Mouse (Mus musculus) heart, postnatal 0 days (tissue): ENCODE measurements at regions not wholly inside any gene's neighbourhood (a gene's known extent, or its start where the extent isn't known, plus 50 kb on each side); places are given as distances from the start of the nearest gene placed in this dataset.

ENCODE experiments used
- CTCF ChIP-seq: IDR thresholded peaks from 2 replicates; pipeline ENCODE4 v1.5.1; 2016; ENCODE audit warnings: antibody characterized with exemption, control low read depth, low read depth
- EP300 ChIP-seq: IDR thresholded peaks from 2 replicates; pipeline ENCODE4 v1.6.1; 2016; ENCODE audit warnings: antibody characterized with exemption, low read depth

GRCm38 (mm10) chr1:42387919-42388684, 307.5 kb upstream of the Pou3f3 start:
- no peak for TF ChIP-seq CTCF
- no peak for TF ChIP-seq EP300
